Mouse (Mus musculus) CH12F3 (cell line): Measurements from ENCODE around the gene Gpatch4.

Experiments used
- in situ Hi-C: fragments of 300-500 bp; cut with MboI; formaldehyde crosslinking; loops from 2 replicates; pipeline ENCODE4 v1.14.3; 2020; ENCODE audit warnings: low sequenced_read_pairs

Gene Gpatch4

GRCm38 (mm10) chr3:88090616-88091015 is 47.7 kb downstream of the Gpatch4 start:
- in situ Hi-C loops, result no loop called here

- in situ Hi-C loops, result no loop called here
Measured at GRCm38 (mm10) chr3:88094126-88094525, 51.2 kb downstream of the Gpatch4 start.

GRCm38 (mm10) chr3:88097666-88098065 is 54.8 kb downstream of the Gpatch4 start:
- in situ Hi-C loops, result no loop called here

- in situ Hi-C loops, result no loop called here
Measured at GRCm38 (mm10) chr3:88100251-88100650, 57.3 kb downstream of the Gpatch4 start.

GRCm38 (mm10) chr3:88101736-88102135 is 58.8 kb downstream of the Gpatch4 start:
- in situ Hi-C loops, result no loop called here

GRCm38 (mm10) chr3:88102196-88102595 is 59.3 kb downstream of the Gpatch4 start:
- in situ Hi-C loops, result no loop called here

- in situ Hi-C loops, result no loop called here
Measured at GRCm38 (mm10) chr3:88102611-88103010, 59.7 kb downstream of the Gpatch4 start.
